In the genomic region with DNA sequence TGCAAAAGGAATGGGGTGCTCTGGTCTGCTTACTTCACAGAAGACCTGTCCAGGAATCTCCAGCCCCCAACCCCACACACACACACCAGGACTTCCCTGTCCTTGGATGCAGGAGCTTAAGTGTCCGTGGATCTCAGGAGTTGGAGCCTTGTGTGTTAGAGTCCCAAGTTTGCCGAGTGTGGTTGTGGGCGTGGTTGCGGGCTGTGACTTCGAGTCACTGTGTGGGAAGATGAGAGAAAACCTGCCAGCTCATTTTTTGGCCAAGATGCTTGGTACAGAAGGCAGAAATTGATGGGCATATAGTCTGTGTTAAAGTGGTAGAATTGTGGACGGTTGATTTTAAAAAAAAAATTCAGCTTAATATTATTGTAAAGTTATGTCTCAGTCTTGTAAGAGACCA, we compare ENCODE assay signal across 23 mouse cellular contexts.
DNase-seq lines count a peak whose midpoint lies in the region; ATAC-seq and TF ChIP-seq lines count a peak whose summit lies in the region.
"Had no signal": no experiment of that assay in that cellular context is flagged by ENCODE, and none has a peak within 500 bp of the region (broad histone marks: within the 10 kb centered on the region; RNA-seq: fewer than 3 reads in every experiment).

No protein-coding gene starts in this region.

- DNase-seq in heart, adult 2 months: no peak
- DNase-seq in heart, adult 8-10 months (ENCODE audit: low spot score): no peak
- DNase-seq in layer of hippocampus, adult 8-10 months (ENCODE audit: low spot score in 2 of 2): peak; percentile 40 to 45
- no peak for DNase-seq in layer of hippocampus, postnatal 25 days (ENCODE audit: extremely low spot score in 1 of 2, low spot score in 1 of 2)
- peak; percentile 17 for DNase-seq in midbrain, embryonic 11.5 days (ENCODE audit: low spot score, missing footprints)
- DNase-seq in midbrain, embryonic 10.5 days (ENCODE audit: low spot score): no peak
- peak; percentile 54 to 87 for DNase-seq in left cerebral cortex, postnatal 25 days (ENCODE audit: low spot score in 2 of 2)
- DNase-seq: adrenal gland, postnatal 10 days; cerebellum, adult 9-11 months; kidney, adult 8-10 months; kidney, postnatal 14 days; liver, embryonic 13.5 days; thymus, postnatal 25 days had no signal

- H3K4me3 ChIP-seq in heart, adult 2 months: no peak overlapping the region
- no peak overlapping the region for H3K4me3 ChIP-seq in midbrain, embryonic 11.5 days (ENCODE audit: low read depth, low read length)
- no peak overlapping the region for H3K4me3 ChIP-seq in midbrain, embryonic 10.5 days
- H3K4me3 ChIP-seq: embryonic facial prominence, embryonic 12.5 days; erythroblast, embryonic 14.5 days; forebrain, embryonic 13.5 days; hindbrain, embryonic 13.5 days; limb, embryonic 13.5 days; liver, embryonic 13.5 days; lung, embryonic 15.5 days; midbrain, embryonic 15.5 days; neural tube, embryonic 15.5 days had no signal

- peaks cover 14% of the 10 kb centered on the region for H3K4me1 ChIP-seq in heart, adult 2 months (ENCODE audit: control insufficient read depth, insufficient read depth, low read length)
- no peaks in the 10 kb centered on the region for H3K4me1 ChIP-seq in midbrain, embryonic 11.5 days (ENCODE audit: control insufficient read depth, insufficient read depth, low read length)
- H3K4me1 ChIP-seq in midbrain, embryonic 10.5 days: no peaks in the 10 kb centered on the region
- H3K4me1 ChIP-seq: embryonic facial prominence, embryonic 12.5 days; forebrain, embryonic 13.5 days; lung, embryonic 15.5 days; midbrain, embryonic 15.5 days had no signal

- no peak for ATAC-seq in midbrain, embryonic 11.5 days (ENCODE audit: low FRiP score)
- ATAC-seq: activated CD4-positive, CD25-positive, alpha-beta regulatory T cell, adult 4 months; forebrain, embryonic 13.5 days; midbrain, embryonic 15.5 days had no signal

- H3K9ac ChIP-seq in heart, adult 2 months (ENCODE audit: low read depth, low read length): no peak overlapping the region
- H3K9ac ChIP-seq in midbrain, embryonic 11.5 days (ENCODE audit: low read length): no peak overlapping the region
- H3K9ac ChIP-seq: embryonic facial prominence, embryonic 12.5 days; forebrain, embryonic 13.5 days; hindbrain, embryonic 13.5 days; limb, embryonic 13.5 days; liver, embryonic 13.5 days; lung, embryonic 15.5 days; midbrain, embryonic 15.5 days; neural tube, embryonic 15.5 days had no signal

- no peak for TF ChIP-seq EP300 in heart, adult 2 months (IDR thresholded peaks at IDR 0.05; ENCODE audit: insufficient read depth, low read depth, low read length)

- H3K79me2 ChIP-seq in heart, adult 2 months (replicated peaks; ENCODE audit: control insufficient read depth, insufficient read depth, low read length): no peaks in the 10 kb centered on the region

- no peak for TF ChIP-seq POLR2A in heart, adult 2 months (IDR thresholded peaks at IDR 0.05; ENCODE audit: insufficient read depth, low read depth, low read length)

- no peak for TF ChIP-seq CTCF in heart, adult 2 months (IDR thresholded peaks at IDR 0.05)

- H3K36me3 ChIP-seq in heart, adult 2 months (ENCODE audit: control insufficient read depth, insufficient read depth, low read length): no peaks in the 10 kb centered on the region
- H3K36me3 ChIP-seq in midbrain, embryonic 11.5 days (ENCODE audit: control insufficient read depth, insufficient read depth, low read length): no peaks in the 10 kb centered on the region
- H3K36me3 ChIP-seq in midbrain, embryonic 10.5 days: no peaks in the 10 kb centered on the region
- H3K36me3 ChIP-seq: embryonic facial prominence, embryonic 12.5 days; G1E; hindbrain, embryonic 13.5 days; limb, embryonic 13.5 days; liver, embryonic 13.5 days; lung, embryonic 15.5 days; midbrain, embryonic 15.5 days; neural tube, embryonic 15.5 days had no signal

- no peaks in the 10 kb centered on the region for H3K27me3 ChIP-seq in heart, adult 2 months (ENCODE audit: control insufficient read depth, insufficient read depth, low read length)
- no peaks in the 10 kb centered on the region for H3K27me3 ChIP-seq in midbrain, embryonic 11.5 days (ENCODE audit: control insufficient read depth, insufficient read depth, low read length)
- no peaks in the 10 kb centered on the region for H3K27me3 ChIP-seq in midbrain, embryonic 10.5 days (ENCODE audit: low read depth, poor library complexity, severe bottlenecking)
- H3K27me3 ChIP-seq: embryonic facial prominence, embryonic 12.5 days; forebrain, embryonic 13.5 days; hindbrain, embryonic 13.5 days; limb, embryonic 13.5 days; liver, embryonic 13.5 days; lung, embryonic 15.5 days; midbrain, embryonic 15.5 days; neural tube, embryonic 15.5 days had no signal

- WGBS in heart, adult 2 months: 80% methylated on average over 6 of the region's 6 CpGs
- 88% methylated on average over 6 of the region's 6 CpGs for WGBS in midbrain, embryonic 11.5 days
- WGBS in midbrain, embryonic 10.5 days: 89% methylated on average over 6 of the region's 6 CpGs

- H3K27ac ChIP-seq in heart, adult 2 months: peak overlapping the region; percentile 80
- H3K27ac ChIP-seq in midbrain, embryonic 11.5 days (ENCODE audit: low read depth, low read length): no peak overlapping the region
- no peak overlapping the region for H3K27ac ChIP-seq in midbrain, embryonic 10.5 days (replicated peaks)
- H3K27ac ChIP-seq: embryonic facial prominence, embryonic 12.5 days; forebrain, embryonic 13.5 days; hindbrain, embryonic 13.5 days; limb, embryonic 13.5 days; midbrain, embryonic 15.5 days had no signal

- intact Hi-C loops in heart, adult 2 months (cut with DNase I): no loop called here
- intact Hi-C loops in left cerebral cortex, postnatal 25 days (cut with DNase I): loop anchor here (5.0 kb wide), 1 partner anchor 59 kb away; a partner anchor contains a TSS

- no peaks in the 10 kb centered on the region for H3K9me3 ChIP-seq in midbrain, embryonic 11.5 days (ENCODE audit: control insufficient read depth, low read length)
- no peaks in the 10 kb centered on the region for H3K9me3 ChIP-seq in midbrain, embryonic 10.5 days (replicated peaks)
- H3K9me3 ChIP-seq: embryonic facial prominence, embryonic 12.5 days; forebrain, embryonic 13.5 days; G1E; hindbrain, embryonic 13.5 days; limb, embryonic 13.5 days; liver, embryonic 13.5 days; lung, embryonic 15.5 days; midbrain, embryonic 15.5 days; neural tube, embryonic 15.5 days had no signal

- no peak overlapping the region for H3K4me2 ChIP-seq in midbrain, embryonic 11.5 days
- H3K4me2 ChIP-seq: embryonic facial prominence, embryonic 12.5 days; forebrain, embryonic 13.5 days; hindbrain, embryonic 13.5 days; limb, embryonic 13.5 days; liver, embryonic 13.5 days; lung, embryonic 15.5 days; midbrain, embryonic 15.5 days; neural tube, embryonic 15.5 days had no signal

Comparison
In these comparisons a context has a peak if more than half of its experiments do, and no peak if none do; other contexts are left out.
1. DNase-seq: peak in layer of hippocampus, adult 8-10 months (2 of 2), midbrain, embryonic 11.5 days (single experiment) and left cerebral cortex, postnatal 25 days (2 of 2); none in heart, adult 2 months (0 of 2), heart, adult 8-10 months (single experiment), layer of hippocampus, postnatal 25 days (0 of 2) and midbrain, embryonic 10.5 days (single experiment).